Mouse (Mus musculus) intestine, embryonic 14.5 days (tissue): Measurements from ENCODE around the gene Ddx47. TPM values are rescaled to one million over a fixed set of nuclear protein-coding genes. Genes with fewer than 3 reads are reported as not detected.

Experiments used
- ATAC-seq: fragments of 200-750 bp; cut with Nextera tagmentation; replicated peaks from 2 replicates; pipeline ENCODE4 v1.8.0; 2017; ENCODE audit warnings: low read depth, moderate number of reproducible peaks, moderate TSS enrichment, moderate library complexity; ENCODE audit not compliant: low FRiP score, low TSS enrichment
- DNase-seq: peaks from one replicate; pipeline ENCODE4 v3.0.0-alpha.2; 2018; ENCODE audit warnings: low spot score
- H3K27ac ChIP-seq: fragments of 300-500 bp; sonication (generic); 2 replicates; pipeline ENCODE4 v1.5.1; 2014; ENCODE audit warnings: low read depth, mild to moderate bottlenecking, control low read depth
- H3K27me3 ChIP-seq: fragments of 300-500 bp; sonication (generic); replicated peaks from 2 replicates; pipeline ENCODE4 v1.6.1; 2014; ENCODE audit warnings: low read length, control low read depth; ENCODE audit not compliant: control insufficient read depth, insufficient read depth
- H3K36me3 ChIP-seq: fragments of 300-500 bp; sonication (generic); 2 replicates; pipeline ENCODE4 v1.6.1; 2014; ENCODE audit warnings: low read length, control low read depth; ENCODE audit not compliant: control insufficient read depth, insufficient read depth
- H3K4me1 ChIP-seq: fragments of 300-500 bp; sonication (generic); replicated peaks from 2 replicates; pipeline ENCODE4 v1.6.1; 2014; ENCODE audit warnings: low read length, control low read depth, mixed read lengths; ENCODE audit not compliant: control insufficient read depth, insufficient read depth
- H3K4me2 ChIP-seq: fragments of 300-500 bp; sonication (generic); 2 replicates; pipeline ENCODE4 v1.6.1; 2014; ENCODE audit warnings: low read length
- H3K4me3 ChIP-seq: fragments of 300-500 bp; sonication (generic); 2 replicates; pipeline ENCODE4 v1.5.1; 2014; ENCODE audit warnings: low read depth, low read length, control low read depth, mixed read lengths
- H3K9ac ChIP-seq: fragments of 300-500 bp; sonication (generic); 2 replicates; pipeline ENCODE4 v1.6.1; 2014; ENCODE audit warnings: mild to moderate bottlenecking, low read length
- H3K9me3 ChIP-seq: fragments of 300-500 bp; sonication (generic); 2 replicates; pipeline ENCODE4 v1.6.1; 2016; ENCODE audit warnings: low read length, control low read depth; ENCODE audit not compliant: control insufficient read depth
- WGBS: fragments of 180-500 bp; shearing (Covaris S2); extraction: QIAGEN DNeasy Blood & Tissue Kit; methylation state at CpG from one replicate; pipeline ENCODE4 v1.1.7; 2014; 5-methylcytosine and 5-hydroxymethylcytosine counted together
- polyA plus RNA-seq: library from polyadenylated mRNA; unstranded; fragments of >200 nt; fragmentation: Nextera tagmentation; extraction: Ambion mirVana; gene quantifications from 2 replicates; pipeline ENCODE4 v1.2.1, GENCODE M21; 2014

The Ddx47 gene
- 103 and 115 TPM in 2 replicates for polyA plus RNA-seq

DNA sequence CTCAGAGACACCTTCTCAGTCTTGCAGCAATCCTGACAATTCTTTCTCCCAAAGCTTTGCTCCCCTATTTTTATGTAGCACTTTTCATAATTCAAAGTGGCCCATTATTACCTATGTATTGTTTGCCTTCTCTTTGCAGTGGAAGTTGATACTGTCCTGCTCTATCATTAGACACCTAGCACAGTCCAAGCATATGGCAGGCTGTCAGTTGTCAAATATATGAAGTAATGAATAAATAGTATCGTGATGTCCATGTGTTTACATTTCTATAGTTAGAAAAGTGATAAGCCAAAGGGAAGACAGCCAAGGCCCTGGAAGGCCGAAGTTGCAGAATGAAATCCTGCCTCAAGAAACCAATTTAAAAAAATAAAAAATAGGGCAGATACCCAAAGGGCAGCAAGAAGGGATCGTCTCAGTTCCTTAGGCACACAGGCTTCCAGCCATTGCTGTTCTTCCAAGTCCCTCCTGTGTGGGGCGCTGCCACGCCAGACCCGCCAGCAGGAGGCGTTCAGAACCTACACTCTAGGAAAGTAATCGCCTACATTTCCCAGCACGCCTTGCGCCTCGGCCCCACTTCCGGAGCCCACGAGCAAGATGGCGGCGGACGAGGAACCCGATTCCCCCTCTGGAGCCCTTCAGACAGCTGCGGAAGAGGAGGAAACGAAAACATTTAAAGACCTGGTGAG is at the start of gene Ddx47:
Ddx47 (plus strand) TSS at position 565 of the 686 bp plus-strand sequence.
- Histone ChIP-seq H3K36me3 (peaks cover 30% of the 10 kb centered on the region), H3K4me1 (peaks cover 4% of the 10 kb centered on the region; the same call in 1 of the 2 replicates), H3K4me2 (peak within 1 kb of the TSS; percentile 96), H3K9ac (peak within 1 kb of the TSS; percentile 85), H3K27me3 (no peaks in the 10 kb centered on the region), H3K9me3 (no peaks in the 10 kb centered on the region), H3K4me3 (peak within 1 kb of the TSS; percentile 99), H3K27ac (no peak within 1 kb of the TSS)
- ATAC-seq = peak; percentile 90
- DNase-seq = peak; percentile 97
- WGBS = 4% methylated on average over 19 of the region's 19 CpGs

GRCm38 (mm10) chr6:134961858-134962517 is 49.4 kb upstream of the Ddx47 start:
- Histone ChIP-seq H3K9ac (no peak overlapping the region), H3K4me1 (no peaks in the 10 kb centered on the region), H3K4me2 (no peak overlapping the region), H3K36me3 (no peaks in the 10 kb centered on the region), H3K9me3 (0 out of 2 replicates have a peak, but pooled peaks cover 5% of the 10 kb centered on the region), H3K27ac (no peak overlapping the region), H3K4me3 (no peak overlapping the region), H3K27me3 (no peaks in the 10 kb centered on the region)
- ATAC-seq = no peak
- WGBS = 43% methylated on average over 9 of the region's 9 CpGs
- no peak for DNase-seq

DNA sequence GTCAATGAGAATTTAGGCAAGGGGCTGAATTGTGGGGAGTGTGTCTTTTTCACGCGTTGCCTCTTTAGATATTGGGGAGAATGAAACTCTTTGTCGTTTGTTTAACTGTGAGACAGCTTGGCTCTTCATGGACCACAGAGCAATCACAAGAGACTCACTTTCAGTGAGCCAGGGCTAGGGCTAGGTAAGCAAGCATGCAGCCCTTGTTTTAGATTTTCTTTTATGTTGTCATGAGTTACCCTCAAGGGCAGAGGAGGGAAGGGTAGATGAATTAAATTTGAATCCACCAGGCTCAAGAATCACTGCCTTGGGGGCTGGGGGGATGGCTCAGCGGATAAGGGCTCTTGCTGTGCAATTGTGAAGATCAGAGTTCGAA is 48.9 kb upstream of the Ddx47 start:
- no peaks in the 10 kb centered on the region for H3K27me3 ChIP-seq
- no peak for DNase-seq
- 68% methylated on average over 5 of the region's 5 CpGs for WGBS
- no peak overlapping the region for H3K27ac ChIP-seq
- 0 out of 2 replicates have a peak, but pooled peaks cover 5% of the 10 kb centered on the region for H3K9me3 ChIP-seq
- no peaks in the 10 kb centered on the region for H3K4me1 ChIP-seq
- no peak overlapping the region for H3K4me3 ChIP-seq
- ATAC-seq = no peak
- no peaks in the 10 kb centered on the region for H3K36me3 ChIP-seq
- H3K4me2 ChIP-seq = no peak overlapping the region
- H3K9ac ChIP-seq = no peak overlapping the region

GRCm38 (mm10) chr6:134963910-134964309 is 47.5 kb upstream of the Ddx47 start:
- 80% methylated on average over 2 of the region's 2 CpGs for WGBS
- no peak overlapping the region for H3K9ac ChIP-seq
- H3K9me3 ChIP-seq = 0 out of 2 replicates have a peak, but pooled peaks cover 5% of the 10 kb centered on the region
- no peak for ATAC-seq
- no peaks in the 10 kb centered on the region for H3K27me3 ChIP-seq
- no peak overlapping the region for H3K27ac ChIP-seq
- no peak overlapping the region for H3K4me2 ChIP-seq
- no peaks in the 10 kb centered on the region for H3K4me1 ChIP-seq
- no peak overlapping the region for H3K4me3 ChIP-seq
- no peak for DNase-seq
- no peaks in the 10 kb centered on the region for H3K36me3 ChIP-seq

DNA sequence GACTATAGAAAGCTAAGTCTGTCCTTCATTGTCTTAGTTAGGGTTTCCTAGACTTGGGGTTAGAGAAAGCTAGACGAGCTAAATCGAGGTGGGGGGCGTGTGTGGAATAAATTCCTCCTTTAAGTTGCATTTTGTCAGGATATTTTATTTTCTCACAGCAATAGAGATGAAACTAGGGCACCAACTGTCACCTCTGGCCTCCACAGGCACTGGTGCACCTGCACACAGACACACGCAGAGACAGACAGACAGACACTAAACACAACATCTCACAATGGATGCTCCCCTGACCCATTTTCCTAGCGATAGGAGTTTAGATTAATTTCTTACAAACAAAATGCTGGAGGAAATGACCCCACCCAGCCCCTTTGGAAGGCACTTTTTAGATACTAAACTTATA is 44.7 kb upstream of the Ddx47 start:
- no peaks in the 10 kb centered on the region for H3K4me1 ChIP-seq
- H3K9ac ChIP-seq = no peak overlapping the region
- H3K27me3 ChIP-seq = no peaks in the 10 kb centered on the region
- no peak overlapping the region for H3K27ac ChIP-seq
- 84% methylated on average over 5 of the region's 5 CpGs for WGBS
- no peak for ATAC-seq
- H3K4me3 ChIP-seq = no peak overlapping the region
- no peak overlapping the region for H3K4me2 ChIP-seq
- 0 out of 2 replicates have a peak, but pooled peaks cover 5% of the 10 kb centered on the region for H3K9me3 ChIP-seq
- DNase-seq = no peak
- H3K36me3 ChIP-seq = no peaks in the 10 kb centered on the region

DNA sequence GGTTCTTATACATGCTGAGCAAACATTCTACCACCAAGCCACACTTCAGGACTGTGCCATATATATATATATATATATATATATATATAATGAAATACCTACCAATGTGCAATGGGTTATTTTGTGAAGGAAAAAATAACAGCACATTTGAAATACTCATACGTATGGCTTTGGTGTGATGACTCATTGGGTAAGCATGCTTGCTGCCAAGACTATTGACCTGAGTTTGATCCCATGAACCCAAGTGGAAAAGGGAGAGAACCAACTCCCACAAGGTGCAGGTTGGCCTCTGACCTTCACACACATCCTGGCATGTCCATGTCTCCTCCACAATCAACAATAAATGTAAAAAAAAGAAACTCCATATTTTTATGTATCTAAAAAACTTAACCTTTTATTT is 43.1 kb upstream of the Ddx47 start:
- 0 out of 2 replicates have a peak, but pooled peaks have one; percentile 15 for ATAC-seq
- no peaks in the 10 kb centered on the region for H3K4me1 ChIP-seq
- 63% methylated on average over 1 of the region's 1 CpGs for WGBS
- H3K9me3 ChIP-seq = 0 out of 2 replicates have a peak, but pooled peaks cover 5% of the 10 kb centered on the region
- no peak for DNase-seq
- no peak overlapping the region for H3K4me2 ChIP-seq
- H3K9ac ChIP-seq = no peak overlapping the region
- no peaks in the 10 kb centered on the region for H3K36me3 ChIP-seq
- no peak overlapping the region for H3K27ac ChIP-seq
- no peaks in the 10 kb centered on the region for H3K27me3 ChIP-seq
- H3K4me3 ChIP-seq = no peak overlapping the region

GRCm38 (mm10) chr6:134969498-134969897 is 41.9 kb upstream of the Ddx47 start:
- H3K27ac ChIP-seq = no peak overlapping the region

GRCm38 (mm10) chr6:134972096-134972495 is 39.3 kb upstream of the Ddx47 start:
- no peaks in the 10 kb centered on the region for H3K4me1 ChIP-seq
- WGBS = 39% methylated on average over 4 of the region's 4 CpGs
- no peak overlapping the region for H3K4me2 ChIP-seq
- H3K9me3 ChIP-seq = no peaks in the 10 kb centered on the region
- ATAC-seq = no peak
- no peaks in the 10 kb centered on the region for H3K27me3 ChIP-seq
- H3K4me3 ChIP-seq = no peak overlapping the region
- H3K9ac ChIP-seq = no peak overlapping the region
- no peaks in the 10 kb centered on the region for H3K36me3 ChIP-seq
- no peak overlapping the region for H3K27ac ChIP-seq
- no peak for DNase-seq

More at GRCm38 (mm10) chr6:134969498-134969897, 41.9 kb upstream of the Ddx47 start:
- no peak overlapping the region for H3K4me3 ChIP-seq
- H3K4me2 ChIP-seq = no peak overlapping the region
- DNase-seq (no peak), ATAC-seq (no peak)
- no peaks in the 10 kb centered on the region for H3K36me3 ChIP-seq
- H3K9me3 ChIP-seq = 0 out of 2 replicates have a peak, but pooled peaks cover 5% of the 10 kb centered on the region
- 77% methylated on average over 2 of the region's 2 CpGs for WGBS
- no peaks in the 10 kb centered on the region for H3K4me1 ChIP-seq
- no peaks in the 10 kb centered on the region for H3K27me3 ChIP-seq
- H3K9ac ChIP-seq = no peak overlapping the region
